Comparison of ENCODE assay signal across 10 mouse cellular contexts in genomic region chr9:115214572-115215571, GRCm38 (mm10).
DNase-seq lines count a peak whose midpoint lies in the region; ATAC-seq and TF ChIP-seq lines count a peak whose summit lies in the region.
"Had no signal": no experiment of that assay in that cellular context is flagged by ENCODE, and none has a peak within 500 bp of the region (broad histone marks: within the 10 kb centered on the region; RNA-seq: fewer than 3 reads in every experiment).

No protein-coding gene starts in this region.

- 0 out of 2 replicates have a peak, but pooled peaks have one; percentile 30 for ATAC-seq in embryonic facial prominence, embryonic 12.5 days (ENCODE audit: insufficient number of reproducible peaks, insufficient read depth, low FRiP score, low TSS enrichment)
- ATAC-seq in intestine, postnatal 0 days = no peak
- ATAC-seq in forebrain, embryonic 15.5 days (replicated peaks) = no peak

- H3K9ac ChIP-seq in embryonic facial prominence, embryonic 12.5 days = no peak overlapping the region; the same call in 1 of the 2 replicates
- H3K9ac ChIP-seq in intestine, postnatal 0 days (ENCODE audit: low read depth, low read length) = no peak overlapping the region
- no peak overlapping the region for H3K9ac ChIP-seq in forebrain, embryonic 15.5 days (replicated peaks)
- H3K9ac ChIP-seq: heart, embryonic 15.5 days had no signal

- DNase-seq in embryonic facial prominence, embryonic 10.5 days (ENCODE audit: low spot score) = no peak
- DNase-seq in kidney, postnatal 4 days = peak; percentile 24 to 42
- no peak for DNase-seq in kidney, postnatal 25 days
- peak; percentile 20 for DNase-seq in ES-CJ7 (ENCODE audit: low read depth, low spot score)
- DNase-seq in cerebellum, adult 9-10 months = no peak
- DNase-seq: liver had no signal

- H3K36me3 ChIP-seq in embryonic facial prominence, embryonic 12.5 days = no peaks in the 10 kb centered on the region
- H3K36me3 ChIP-seq in embryonic facial prominence, embryonic 10.5 days (replicated peaks) = no peaks in the 10 kb centered on the region
- H3K36me3 ChIP-seq in intestine, postnatal 0 days (ENCODE audit: control insufficient read depth, insufficient read depth) = no peaks in the 10 kb centered on the region; the same call in 1 of the 2 replicates
- H3K36me3 ChIP-seq in forebrain, embryonic 15.5 days = no peaks in the 10 kb centered on the region
- H3K36me3 ChIP-seq: heart, embryonic 15.5 days had no signal

- no peak overlapping the region for H3K27ac ChIP-seq in embryonic facial prominence, embryonic 12.5 days
- no peak overlapping the region; the same call in 1 of the 2 replicates for H3K27ac ChIP-seq in embryonic facial prominence, embryonic 10.5 days (replicated peaks)
- H3K27ac ChIP-seq in intestine, postnatal 0 days (ENCODE audit: low read depth, low read length) = peak overlapping the region; percentile 50; the same call in 1 of the 2 replicates
- no peak overlapping the region for H3K27ac ChIP-seq in forebrain, embryonic 15.5 days (replicated peaks)
- H3K27ac ChIP-seq: heart, embryonic 15.5 days had no signal

- no peaks in the 10 kb centered on the region for H3K27me3 ChIP-seq in embryonic facial prominence, embryonic 12.5 days
- no peaks in the 10 kb centered on the region for H3K27me3 ChIP-seq in embryonic facial prominence, embryonic 10.5 days (replicated peaks; ENCODE audit: low read depth, poor library complexity, severe bottlenecking)
- no peaks in the 10 kb centered on the region for H3K27me3 ChIP-seq in intestine, postnatal 0 days (replicated peaks; ENCODE audit: control insufficient read depth, insufficient read depth, low read length)
- H3K27me3 ChIP-seq in forebrain, embryonic 15.5 days = no peaks in the 10 kb centered on the region
- H3K27me3 ChIP-seq: heart, embryonic 15.5 days had no signal

- H3K4me1 ChIP-seq in embryonic facial prominence, embryonic 12.5 days = peaks cover 14% of the 10 kb centered on the region; the same call in 1 of the 2 replicates
- peaks cover 29% of the 10 kb centered on the region for H3K4me1 ChIP-seq in embryonic facial prominence, embryonic 10.5 days
- H3K4me1 ChIP-seq in intestine, postnatal 0 days (replicated peaks; ENCODE audit: control insufficient read depth, insufficient read depth, low read length) = 0 out of 2 replicates have a peak, but pooled peaks cover 4% of the 10 kb centered on the region
- no peaks in the 10 kb centered on the region for H3K4me1 ChIP-seq in forebrain, embryonic 15.5 days

- H3K9me3 ChIP-seq in embryonic facial prominence, embryonic 12.5 days = no peaks in the 10 kb centered on the region
- no peaks in the 10 kb centered on the region for H3K9me3 ChIP-seq in embryonic facial prominence, embryonic 10.5 days
- no peaks in the 10 kb centered on the region for H3K9me3 ChIP-seq in intestine, postnatal 0 days (ENCODE audit: control insufficient read depth)
- H3K9me3 ChIP-seq in forebrain, embryonic 15.5 days = no peaks in the 10 kb centered on the region
- H3K9me3 ChIP-seq: heart, embryonic 15.5 days had no signal

- peak; percentile 49 for TF ChIP-seq CTCF in intestine, postnatal 0 days (IDR thresholded peaks at IDR 0.05; ENCODE audit: low read depth)

- H3K4me3 ChIP-seq in embryonic facial prominence, embryonic 12.5 days = no peak overlapping the region
- no peak overlapping the region for H3K4me3 ChIP-seq in embryonic facial prominence, embryonic 10.5 days
- no peak overlapping the region for H3K4me3 ChIP-seq in intestine, postnatal 0 days (ENCODE audit: low read depth, low read length)
- H3K4me3 ChIP-seq in forebrain, embryonic 15.5 days = no peak overlapping the region
- H3K4me3 ChIP-seq: heart, embryonic 15.5 days had no signal

- 18% methylated on average over 7 of the region's 7 CpGs for WGBS in embryonic facial prominence, embryonic 12.5 days
- WGBS in embryonic facial prominence, embryonic 10.5 days = 18% methylated on average over 7 of the region's 7 CpGs
- 29% methylated on average over 7 of the region's 7 CpGs for WGBS in intestine, postnatal 0 days
- 28% methylated on average over 7 of the region's 7 CpGs for WGBS in forebrain, embryonic 15.5 days

- H3K4me2 ChIP-seq in embryonic facial prominence, embryonic 12.5 days (replicated peaks) = no peak overlapping the region
- no peak overlapping the region for H3K4me2 ChIP-seq in intestine, postnatal 0 days (replicated peaks; ENCODE audit: low read depth)
- no peak overlapping the region for H3K4me2 ChIP-seq in forebrain, embryonic 15.5 days (replicated peaks)
- H3K4me2 ChIP-seq: heart, embryonic 15.5 days had no signal

Comparison
In these comparisons a context has a peak if more than half of its experiments do, and no peak if none do; other contexts are left out.
1. DNase-seq: peak in kidney, postnatal 4 days (2 of 2) and ES-CJ7 (single experiment); none in embryonic facial prominence, embryonic 10.5 days (single experiment), kidney, postnatal 25 days (0 of 2) and cerebellum, adult 9-10 months (single experiment).